Mouse (Mus musculus) intestine, embryonic 14.5 days (tissue): ENCODE results near the gene Stk35. TPM values are rescaled to one million over a fixed set of nuclear protein-coding genes. Genes with fewer than 3 reads are reported as not detected.
A peak's percentile ranks its signal among the peaks of the same experiment; 100 is the strongest.

Experiments used
- ATAC-seq: fragments of 200-750 bp; cut with Nextera tagmentation; replicated peaks from 2 replicates; pipeline ENCODE4 v1.8.0; 2017; ENCODE audit warnings: low read depth, moderate number of reproducible peaks, moderate TSS enrichment, moderate library complexity; ENCODE audit not compliant: low FRiP score, low TSS enrichment
- DNase-seq: peaks from one replicate; pipeline ENCODE4 v3.0.0-alpha.2; 2018; ENCODE audit warnings: low spot score
- H3K27ac ChIP-seq: fragments of 300-500 bp; sonication (generic); 2 replicates; pipeline ENCODE4 v1.5.1; 2014; ENCODE audit warnings: low read depth, mild to moderate bottlenecking, control low read depth
- H3K27me3 ChIP-seq: fragments of 300-500 bp; sonication (generic); replicated peaks from 2 replicates; pipeline ENCODE4 v1.6.1; 2014; ENCODE audit warnings: low read length, control low read depth; ENCODE audit not compliant: control insufficient read depth, insufficient read depth
- H3K36me3 ChIP-seq: fragments of 300-500 bp; sonication (generic); 2 replicates; pipeline ENCODE4 v1.6.1; 2014; ENCODE audit warnings: low read length, control low read depth; ENCODE audit not compliant: control insufficient read depth, insufficient read depth
- H3K4me1 ChIP-seq: fragments of 300-500 bp; sonication (generic); replicated peaks from 2 replicates; pipeline ENCODE4 v1.6.1; 2014; ENCODE audit warnings: low read length, control low read depth, mixed read lengths; ENCODE audit not compliant: control insufficient read depth, insufficient read depth
- H3K4me2 ChIP-seq: fragments of 300-500 bp; sonication (generic); 2 replicates; pipeline ENCODE4 v1.6.1; 2014; ENCODE audit warnings: low read length
- H3K4me3 ChIP-seq: fragments of 300-500 bp; sonication (generic); 2 replicates; pipeline ENCODE4 v1.5.1; 2014; ENCODE audit warnings: low read depth, low read length, control low read depth, mixed read lengths
- H3K9ac ChIP-seq: fragments of 300-500 bp; sonication (generic); 2 replicates; pipeline ENCODE4 v1.6.1; 2014; ENCODE audit warnings: mild to moderate bottlenecking, low read length
- H3K9me3 ChIP-seq: fragments of 300-500 bp; sonication (generic); 2 replicates; pipeline ENCODE4 v1.6.1; 2016; ENCODE audit warnings: low read length, control low read depth; ENCODE audit not compliant: control insufficient read depth
- WGBS: fragments of 180-500 bp; shearing (Covaris S2); extraction: QIAGEN DNeasy Blood & Tissue Kit; methylation state at CpG from one replicate; pipeline ENCODE4 v1.1.7; 2014; 5-methylcytosine and 5-hydroxymethylcytosine counted together
- polyA plus RNA-seq: library from polyadenylated mRNA; unstranded; fragments of >200 nt; fragmentation: Nextera tagmentation; extraction: Ambion mirVana; gene quantifications from 2 replicates; pipeline ENCODE4 v1.2.1, GENCODE M21; 2014

Stk35 gene
- polyA plus RNA-seq, 1 experiment from 2014 or later = 11.8 TPM

GRCm38 (mm10) chr2:129821568-129821967 lies 21.3 kb downstream of the Stk35 start:
- H3K4me3 ChIP-seq = no peak overlapping the region
- peaks cover 7% of the 10 kb centered on the region; the same call in 1 of the 2 replicates for H3K4me1 ChIP-seq
- no peak overlapping the region for H3K4me2 ChIP-seq
- no peak overlapping the region for H3K9ac ChIP-seq
- ATAC-seq = no peak
- DNase-seq = no peak
- no peaks in the 10 kb centered on the region for H3K9me3 ChIP-seq
- H3K27me3 ChIP-seq = no peaks in the 10 kb centered on the region
- H3K36me3 ChIP-seq = peaks cover 34% of the 10 kb centered on the region
- 91% methylated on average over 5 of the region's 5 CpGs for WGBS
- no peak overlapping the region for H3K27ac ChIP-seq

- Histone ChIP-seq H3K9me3 (no peaks in the 10 kb centered on the region), H3K4me1 (peaks cover 3% of the 10 kb centered on the region; the same call in 1 of the 2 replicates), H3K27ac (no peak overlapping the region), H3K4me2 (no peak overlapping the region), H3K36me3 (peaks cover 33% of the 10 kb centered on the region), H3K9ac (no peak overlapping the region), H3K27me3 (no peaks in the 10 kb centered on the region), H3K4me3 (no peak overlapping the region)
- no peak for ATAC-seq
- 92% methylated on average over 2 of the region's 2 CpGs for WGBS
- DNase-seq = no peak
Measured at GRCm38 (mm10) chr2:129823310-129823709, 23.0 kb downstream of the Stk35 start.

- H3K9me3 ChIP-seq = no peaks in the 10 kb centered on the region
- no peak for ATAC-seq
- no peak overlapping the region for H3K9ac ChIP-seq
- peaks cover 38% of the 10 kb centered on the region for H3K36me3 ChIP-seq
- H3K4me3 ChIP-seq = no peak overlapping the region
- peaks cover 3% of the 10 kb centered on the region; the same call in 1 of the 2 replicates for H3K4me1 ChIP-seq
- WGBS = 96% methylated on average over 6 of the region's 6 CpGs
- no peak overlapping the region for H3K27ac ChIP-seq
- no peak for DNase-seq
- no peak overlapping the region for H3K4me2 ChIP-seq
- no peaks in the 10 kb centered on the region for H3K27me3 ChIP-seq
Measured at GRCm38 (mm10) chr2:129824254-129824653, 23.9 kb downstream of the Stk35 start.

GRCm38 (mm10) chr2:129826141-129826540 lies 25.8 kb downstream of the Stk35 start:
- DNase-seq = no peak
- Histone ChIP-seq H3K9me3 (no peaks in the 10 kb centered on the region), H3K27ac (no peak overlapping the region), H3K4me3 (no peak overlapping the region), H3K4me1 (no peaks in the 10 kb centered on the region), H3K27me3 (no peaks in the 10 kb centered on the region), H3K9ac (no peak overlapping the region), H3K36me3 (peaks cover 54% of the 10 kb centered on the region), H3K4me2 (no peak overlapping the region)
- ATAC-seq = no peak
- WGBS = 100% methylated on average over 3 of the region's 3 CpGs

- no peak for DNase-seq
- 73% methylated on average over 4 of the region's 4 CpGs for WGBS
Measured at GRCm38 (mm10) chr2:129832993-129833392, 32.7 kb downstream of the Stk35 start.

GRCm38 (mm10) chr2:129834221-129834620 lies 33.9 kb downstream of the Stk35 start:
- ATAC-seq = no peak
- Histone ChIP-seq H3K4me3 (no peak overlapping the region), H3K27ac (no peak overlapping the region), H3K36me3 (peaks cover 21% of the 10 kb centered on the region), H3K9ac (no peak overlapping the region), H3K27me3 (no peaks in the 10 kb centered on the region), H3K9me3 (no peaks in the 10 kb centered on the region), H3K4me2 (no peak overlapping the region), H3K4me1 (no peaks in the 10 kb centered on the region)
- 92% methylated on average over 1 of the region's 1 CpGs for WGBS
- no peak for DNase-seq

More at GRCm38 (mm10) chr2:129832993-129833392, 32.7 kb downstream of the Stk35 start:
- Histone ChIP-seq H3K27ac (no peak overlapping the region), H3K9ac (no peak overlapping the region), H3K36me3 (peaks cover 33% of the 10 kb centered on the region), H3K27me3 (no peaks in the 10 kb centered on the region), H3K4me2 (no peak overlapping the region), H3K4me1 (no peaks in the 10 kb centered on the region), H3K4me3 (no peak overlapping the region), H3K9me3 (no peaks in the 10 kb centered on the region)
- no peak for ATAC-seq

DNA sequence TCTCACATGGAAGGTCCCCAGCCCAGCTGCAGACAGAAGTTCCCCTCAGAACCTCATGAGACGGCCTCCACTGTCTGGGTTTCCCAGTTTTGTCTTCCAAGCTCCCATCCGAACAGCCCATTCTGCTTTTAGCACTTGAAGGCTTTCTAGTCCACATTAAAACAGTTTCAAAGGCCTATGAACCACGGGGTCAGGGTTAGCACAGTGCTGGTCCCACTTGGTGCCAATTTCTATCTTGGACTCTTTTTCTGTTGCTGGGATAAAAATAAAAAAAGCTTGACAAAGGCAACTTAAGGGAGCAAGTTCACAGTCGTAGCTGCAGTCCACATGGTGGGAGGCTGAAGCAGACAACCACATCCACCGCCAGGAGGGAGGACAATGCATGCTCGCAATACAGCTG lies 34.6 kb downstream of the Stk35 start:
- no peak for DNase-seq
- Histone ChIP-seq H3K9ac (no peak overlapping the region), H3K4me1 (no peaks in the 10 kb centered on the region), H3K4me2 (no peak overlapping the region), H3K27ac (no peak overlapping the region), H3K36me3 (peaks cover 14% of the 10 kb centered on the region), H3K27me3 (no peaks in the 10 kb centered on the region), H3K9me3 (no peaks in the 10 kb centered on the region), H3K4me3 (no peak overlapping the region)
- WGBS = 86% methylated on average over 6 of the region's 6 CpGs
- ATAC-seq = no peak

- H3K4me2 ChIP-seq = no peak overlapping the region
- H3K9me3 ChIP-seq = no peaks in the 10 kb centered on the region
- H3K9ac ChIP-seq = no peak overlapping the region
- no peaks in the 10 kb centered on the region for H3K36me3 ChIP-seq
- WGBS = 52% methylated on average over 1 of the region's 1 CpGs
- no peak overlapping the region for H3K27ac ChIP-seq
- no peaks in the 10 kb centered on the region for H3K4me1 ChIP-seq
- no peak overlapping the region for H3K4me3 ChIP-seq
- no peaks in the 10 kb centered on the region for H3K27me3 ChIP-seq
- ATAC-seq = no peak
- DNase-seq = peak; percentile 32
Measured at GRCm38 (mm10) chr2:129836921-129837320, 36.6 kb downstream of the Stk35 start.

DNA sequence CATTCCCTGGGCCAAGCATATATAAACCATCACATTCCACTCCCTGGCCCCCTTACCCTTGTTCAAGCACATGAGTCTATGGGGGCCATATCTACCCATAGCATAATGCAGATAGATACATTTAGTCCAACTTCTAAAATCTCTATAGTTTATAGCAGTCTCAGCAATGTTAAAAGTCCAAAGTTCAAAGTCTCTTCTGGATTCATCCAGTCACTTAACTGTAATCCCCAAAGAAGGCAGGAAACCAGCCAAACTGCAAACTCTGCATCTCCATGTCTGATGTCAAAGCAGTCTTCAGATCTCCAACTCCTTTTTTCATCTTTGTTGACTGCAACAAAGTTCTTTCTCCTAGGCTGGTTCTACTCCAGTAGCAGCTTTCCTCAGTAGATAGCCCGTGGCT lies 38.0 kb downstream of the Stk35 start:
- H3K4me3 ChIP-seq = no peak overlapping the region
- WGBS = 88% methylated on average over 1 of the region's 1 CpGs
- H3K27ac ChIP-seq = no peak overlapping the region
- no peak for DNase-seq
- no peaks in the 10 kb centered on the region for H3K36me3 ChIP-seq
- no peak overlapping the region for H3K9ac ChIP-seq
- no peaks in the 10 kb centered on the region for H3K9me3 ChIP-seq
- no peak for ATAC-seq
- no peaks in the 10 kb centered on the region for H3K4me1 ChIP-seq
- no peaks in the 10 kb centered on the region for H3K27me3 ChIP-seq
- H3K4me2 ChIP-seq = no peak overlapping the region
